Mouse (Mus musculus) brain, embryonic 14.5 days (tissue): ENCODE measurements at regions not wholly inside any gene's neighbourhood (a gene's known extent, or its start where the extent isn't known, plus 50 kb on each side); places are given as distances from the start of the nearest gene placed in this dataset.

Experiments used
- CTCF ChIP-seq: fragments of 200-500 bp; IDR thresholded peaks from 2 replicates; pipeline ENCODE4 v1.5.1; 2012; ENCODE audit warnings: inconsistent platforms, mild to moderate bottlenecking, moderate library complexity, borderline replicate concordance; ENCODE audit not compliant: insufficient read depth, insufficient read length; ENCODE audit errors: extremely low read depth
- POLR2A ChIP-seq: fragments of 200-500 bp; IDR thresholded peaks from 2 replicates; pipeline ENCODE4 v1.6.1; 2012; ENCODE audit warnings: mild to moderate bottlenecking, inconsistent platforms, borderline replicate concordance; ENCODE audit not compliant: poor library complexity, insufficient read depth, insufficient read length, severe bottlenecking; ENCODE audit errors: extremely low read depth

- no peak for TF ChIP-seq CTCF
- TF ChIP-seq POLR2A, result no peak
These were observed 184.6 kb upstream of the Isx start for GRCm38 (mm10) chr8:74688342-74688741.
